Mouse (Mus musculus) layer of hippocampus, adult 9-11 months (tissue): ENCODE measurements around the gene Clstn1.
"Not testable (repeated sequence)": the region's sequence is repeated elsewhere in the genome, so short reads cannot be mapped to it uniquely, and the experiment has no call there.

Experiments used
- DNase-seq: peaks from one replicate; pipeline ENCODE4 v3.0.0; 2022

The Clstn1 gene

DNA sequence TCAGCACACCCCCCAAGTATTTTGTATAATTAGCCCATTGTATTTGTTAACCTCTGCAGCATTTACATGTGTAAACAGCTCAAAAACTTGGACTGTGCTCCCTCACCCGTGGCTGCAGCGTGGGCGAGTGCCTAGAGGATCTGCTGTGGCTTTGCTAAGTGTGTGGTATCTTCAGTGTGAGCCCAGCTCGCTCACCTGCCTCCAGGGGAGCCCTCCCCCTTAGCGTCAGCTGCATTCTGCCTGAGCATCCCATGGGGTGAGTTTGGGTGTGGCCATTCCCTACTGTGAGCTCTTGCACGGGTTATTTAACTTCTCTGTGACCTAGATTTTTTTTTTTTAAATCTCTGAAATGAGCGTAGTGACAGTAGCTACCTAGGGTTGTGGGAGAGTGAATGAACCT lies 16.0 kb downstream of the Clstn1 start:
- DNase-seq = no peak

DNA sequence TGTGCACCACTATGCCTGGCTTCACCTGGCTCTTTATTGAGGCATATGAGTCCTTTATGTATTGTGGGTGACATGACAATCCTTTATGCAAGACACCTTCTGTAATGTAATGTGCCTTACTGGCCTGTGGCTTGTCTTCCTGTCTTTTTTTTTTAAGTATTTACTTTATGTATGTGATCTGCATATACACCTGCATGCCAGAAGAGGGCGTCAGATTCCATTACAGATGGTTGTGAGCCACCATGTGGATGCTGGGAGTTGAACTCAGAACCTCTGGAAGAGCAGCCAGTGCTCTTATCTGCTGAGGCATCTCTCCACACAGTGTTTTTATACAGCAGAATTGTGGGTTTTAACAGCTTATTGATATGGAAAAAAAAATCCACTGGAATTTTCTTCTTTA lies 17.6 kb downstream of the Clstn1 start:
- no peak for DNase-seq

DNA sequence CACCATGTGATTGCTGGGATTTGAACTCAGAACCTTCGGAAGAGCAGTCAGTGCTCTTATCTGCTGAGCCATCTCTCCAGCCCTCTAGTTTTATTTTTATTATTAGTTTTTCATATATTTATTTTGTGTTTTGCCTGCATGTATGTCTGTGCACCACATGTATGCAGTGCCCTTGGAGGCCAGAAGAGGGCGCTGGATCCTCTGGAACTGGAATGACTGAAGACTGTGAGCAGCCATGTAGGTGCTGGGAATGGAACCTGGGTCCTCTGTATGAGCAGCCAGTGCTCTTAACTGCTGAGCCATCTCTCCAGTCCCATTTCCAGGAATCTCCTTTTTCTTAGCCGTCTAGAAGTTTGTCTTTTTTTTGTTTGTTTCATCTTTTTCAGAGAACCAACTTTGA lies 18.2 kb downstream of the Clstn1 start:
- no peak for DNase-seq

DNA sequence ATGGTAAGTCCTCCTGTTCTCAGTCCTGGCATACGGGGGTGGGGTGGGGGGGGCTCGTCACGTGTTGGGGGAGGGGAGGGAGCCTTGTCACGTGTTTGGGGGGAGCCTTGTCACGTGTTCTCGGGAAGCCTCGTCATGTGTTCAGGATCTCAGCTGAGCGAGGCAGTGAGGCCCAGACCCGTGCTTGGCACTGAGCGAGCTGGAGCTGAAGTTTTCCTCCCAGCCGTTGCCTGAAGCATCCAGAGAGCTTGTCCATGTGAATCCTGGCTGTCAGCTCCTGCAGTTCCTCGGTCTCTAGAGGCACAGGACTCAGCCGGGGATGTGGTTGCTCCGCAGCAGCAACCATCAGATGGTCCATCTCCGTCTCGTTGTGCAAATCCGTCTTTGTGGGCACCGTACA lies 19.8 kb downstream of the Clstn1 start:
- DNase-seq = no peak

DNA sequence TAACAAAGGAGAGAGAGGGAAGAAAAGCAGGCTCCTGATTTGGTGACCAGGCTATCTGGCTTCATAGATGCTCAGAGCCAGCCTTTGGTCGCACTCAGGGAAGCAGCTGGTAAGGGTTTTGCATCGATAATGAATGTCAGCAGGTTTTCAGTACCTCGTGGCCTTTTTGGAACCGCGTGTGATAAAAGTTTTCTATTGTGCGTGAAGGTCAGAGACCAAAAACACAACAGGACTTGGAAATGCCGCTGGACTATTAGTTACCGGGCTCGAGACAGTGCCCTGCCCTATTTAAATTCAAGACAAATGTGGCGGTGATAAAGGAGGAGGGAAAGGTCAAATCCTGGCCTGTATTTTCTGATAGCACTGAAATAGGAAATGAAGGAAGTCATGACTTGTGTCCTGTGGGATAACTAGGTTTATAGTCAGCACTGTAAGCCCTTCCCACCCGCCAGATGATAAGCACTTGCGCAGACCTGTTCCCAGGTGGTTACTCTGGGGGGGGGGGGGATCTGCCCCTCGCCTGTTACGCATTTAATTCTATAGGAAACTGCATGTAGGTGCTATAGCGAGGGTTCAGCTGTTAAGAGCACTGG lies 20.6 kb downstream of the Clstn1 start:
- no peak for DNase-seq

DNA sequence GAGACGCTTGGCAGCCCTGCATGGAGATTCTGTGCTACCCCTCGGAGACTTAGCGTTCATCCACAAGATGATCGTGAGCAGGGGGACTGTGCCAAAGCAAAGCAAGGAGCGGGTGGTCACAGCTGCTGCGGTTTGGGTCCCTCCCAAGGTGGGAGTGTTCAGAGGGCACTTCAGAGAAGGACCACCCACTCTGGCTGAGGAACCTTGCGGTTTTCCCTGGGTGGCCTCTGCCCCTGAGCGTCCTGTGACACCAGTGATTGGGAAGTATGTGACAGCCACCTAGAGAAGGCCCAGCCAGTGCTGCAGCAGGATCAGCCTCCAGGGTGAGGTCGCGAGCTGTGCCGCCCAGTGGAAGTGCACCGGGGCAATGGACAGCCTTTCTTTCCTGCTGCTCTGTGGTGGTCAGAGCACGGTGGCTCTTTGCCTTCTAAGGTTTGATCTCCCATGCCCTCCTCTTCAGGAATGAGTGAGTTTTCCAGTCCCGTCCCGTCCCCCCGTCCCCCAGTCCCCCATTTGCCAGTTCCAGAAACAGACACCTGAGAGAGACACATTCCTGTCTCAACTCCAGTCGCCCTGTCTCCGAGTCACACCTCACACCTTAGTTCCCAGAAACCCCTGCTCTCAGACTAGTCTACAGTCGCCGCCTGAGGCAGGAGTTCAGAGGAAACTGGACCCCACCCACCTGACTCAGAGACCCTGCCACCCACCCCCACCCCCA lies 21.5 kb downstream of the Clstn1 start:
- no peak for DNase-seq

DNA sequence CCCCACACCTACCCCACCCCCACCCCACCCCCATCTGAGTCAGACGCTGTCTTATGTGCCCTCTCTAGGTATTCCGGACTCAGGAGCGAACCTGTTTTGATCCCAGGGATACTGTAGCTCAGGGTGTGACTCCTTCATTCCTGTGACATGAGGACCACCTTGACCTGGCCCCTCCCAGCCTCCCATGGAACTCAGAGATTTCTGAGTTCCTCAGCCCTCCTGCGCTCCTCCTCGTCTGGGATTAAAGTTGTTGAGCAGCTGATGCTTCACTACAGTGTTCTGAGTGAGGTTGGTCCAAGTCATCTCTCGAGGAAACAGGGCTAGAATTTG lies 22.0 kb downstream of the Clstn1 start:
- no peak for DNase-seq

DNA sequence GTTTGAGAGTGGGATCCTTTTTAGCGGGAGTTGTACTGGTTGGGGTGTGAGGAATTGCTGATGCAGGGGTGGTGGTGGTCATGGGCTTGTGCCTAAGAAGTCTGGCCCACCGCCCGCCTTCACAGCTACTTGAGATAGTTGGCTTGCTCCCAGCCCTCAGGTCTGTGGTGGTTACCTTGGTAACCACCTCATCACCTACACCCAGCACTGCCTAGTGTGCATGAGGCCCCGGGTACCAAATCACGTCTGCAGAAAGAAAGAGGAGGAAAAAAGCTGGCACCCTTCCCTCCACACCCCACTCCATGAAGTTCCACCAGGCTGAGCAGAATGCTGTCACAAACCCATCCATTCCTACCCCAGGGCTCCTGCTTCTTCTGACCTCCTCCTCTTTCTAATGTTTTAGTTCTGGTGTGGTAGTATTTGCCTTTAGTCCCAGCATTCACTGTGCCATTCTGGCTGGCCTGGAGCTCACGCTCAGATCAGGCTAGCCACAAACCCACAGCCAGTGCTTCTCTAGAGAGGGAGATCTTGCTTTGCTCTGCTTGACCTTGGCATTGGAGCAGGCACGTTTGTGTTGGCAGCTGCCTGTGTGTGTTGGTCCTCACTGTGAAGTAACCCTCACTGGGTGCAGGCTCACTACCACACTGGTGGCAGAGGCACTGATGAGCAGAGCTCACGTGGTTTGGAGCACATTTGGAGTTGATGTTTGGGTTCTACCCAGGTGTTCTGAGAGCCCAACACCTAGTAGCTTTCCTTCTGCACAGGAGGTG lies 23.2 kb downstream of the Clstn1 start:
- no peak for DNase-seq

DNA sequence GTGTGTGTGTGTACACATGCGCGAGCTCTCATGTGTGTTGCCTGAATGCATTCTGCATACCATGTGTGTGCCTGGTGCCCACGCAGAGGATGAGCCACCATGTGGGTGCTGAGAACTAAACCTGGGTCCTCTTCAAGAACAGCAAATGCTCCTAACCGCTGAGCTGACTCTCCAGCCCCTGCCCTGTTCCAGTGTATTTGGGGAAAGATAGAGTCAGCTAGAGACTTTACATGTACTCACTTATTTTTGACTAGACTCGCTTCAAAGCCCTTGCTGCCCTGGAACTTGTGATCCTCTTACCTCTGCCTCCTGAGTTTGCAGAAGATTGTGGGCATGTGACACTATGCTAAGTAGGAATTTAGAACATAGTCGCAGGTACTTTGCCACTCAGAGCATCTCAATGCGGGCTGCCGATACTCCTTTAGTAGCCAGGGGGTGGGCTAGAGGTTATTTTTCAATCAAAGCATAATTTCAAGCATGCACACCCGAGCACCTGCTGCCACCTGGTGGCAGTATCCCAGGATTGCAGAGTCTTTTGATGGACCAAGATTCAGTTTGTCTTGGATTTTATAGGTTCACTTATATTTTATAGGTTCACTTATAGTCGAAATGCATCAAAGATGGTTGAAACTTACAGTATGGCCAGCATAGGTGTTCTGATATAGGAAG lies 25.2 kb downstream of the Clstn1 start:
- DNase-seq = no peak

DNA sequence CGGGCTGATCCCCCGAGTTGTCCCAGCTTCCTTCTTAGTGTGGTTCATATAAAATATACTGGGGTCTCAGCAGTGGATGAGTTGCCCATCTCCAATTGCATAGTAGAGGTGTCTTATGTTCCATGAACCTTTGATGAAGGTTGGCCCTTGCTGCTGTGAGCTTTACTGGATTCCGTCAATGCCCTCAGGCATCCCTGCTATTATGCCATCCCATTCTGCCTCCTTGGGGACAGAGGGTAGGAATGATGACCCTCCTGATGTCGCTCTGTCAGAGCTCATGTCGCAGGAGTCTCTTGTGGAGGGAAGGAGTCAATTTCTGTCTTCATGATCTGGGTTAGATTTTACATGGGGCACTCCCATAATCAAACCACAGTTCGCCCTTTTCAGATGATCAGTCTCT lies 27.2 kb downstream of the Clstn1 start:
- DNase-seq = not testable (repeated sequence)

DNA sequence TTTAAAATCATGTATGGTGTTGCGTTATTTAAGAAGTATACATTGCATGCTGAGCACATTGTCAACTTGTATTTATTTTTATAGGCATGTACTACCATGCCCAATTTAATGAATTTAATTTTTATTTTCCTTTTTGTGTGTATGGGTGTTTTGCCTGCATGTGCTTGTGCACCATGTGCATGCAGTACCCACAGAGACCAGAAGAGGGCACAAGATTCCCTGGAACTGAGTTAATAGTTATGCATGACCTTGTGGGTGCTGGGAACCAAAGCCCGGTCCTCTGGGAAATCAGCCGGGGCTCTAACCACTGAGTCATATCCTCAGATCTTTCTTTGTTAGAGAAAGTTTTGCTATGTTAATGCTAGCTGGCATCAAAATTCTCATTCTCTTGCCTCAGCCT lies 28.6 kb downstream of the Clstn1 start:
- DNase-seq = no peak

DNA sequence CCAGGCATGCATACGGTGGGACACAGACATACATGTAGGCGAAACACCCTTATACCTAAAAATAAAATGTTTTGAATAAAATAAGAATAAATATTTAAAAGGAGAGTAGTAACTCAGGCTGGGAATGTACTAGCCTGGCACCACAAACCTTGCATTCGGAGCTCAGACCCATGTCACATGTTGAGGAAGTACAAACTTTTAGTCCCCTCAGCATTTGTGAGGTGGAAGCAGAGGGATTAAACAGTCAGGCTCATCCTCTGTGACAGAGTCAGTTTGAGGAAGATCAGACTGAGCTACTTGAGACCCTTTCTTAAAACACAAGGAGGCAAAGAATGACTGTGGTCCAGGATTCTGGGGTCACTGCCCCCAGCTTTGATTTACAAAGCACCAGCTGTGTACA lies 30.7 kb downstream of the Clstn1 start:
- DNase-seq = not testable (repeated sequence)

DNA sequence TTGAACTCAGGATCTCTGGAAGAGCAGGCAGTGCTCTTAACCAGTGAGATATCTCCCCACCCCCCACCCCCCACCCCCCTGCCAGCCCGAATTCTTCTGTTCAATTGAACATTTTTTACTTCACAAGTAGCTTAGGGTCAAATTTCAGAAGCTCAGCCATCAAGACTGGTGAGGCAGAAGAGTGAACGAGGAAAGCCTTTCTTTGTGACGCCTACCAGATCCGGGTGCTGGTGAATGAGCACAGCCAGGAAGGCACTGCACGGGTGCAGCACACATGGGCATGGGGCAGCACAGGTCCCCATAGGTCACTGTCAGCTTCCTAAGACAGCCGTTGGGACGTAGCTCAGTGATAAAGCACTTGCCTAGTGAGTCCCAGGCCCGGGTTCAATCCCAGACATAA lies 33.7 kb downstream of the Clstn1 start:
- no peak for DNase-seq

DNA sequence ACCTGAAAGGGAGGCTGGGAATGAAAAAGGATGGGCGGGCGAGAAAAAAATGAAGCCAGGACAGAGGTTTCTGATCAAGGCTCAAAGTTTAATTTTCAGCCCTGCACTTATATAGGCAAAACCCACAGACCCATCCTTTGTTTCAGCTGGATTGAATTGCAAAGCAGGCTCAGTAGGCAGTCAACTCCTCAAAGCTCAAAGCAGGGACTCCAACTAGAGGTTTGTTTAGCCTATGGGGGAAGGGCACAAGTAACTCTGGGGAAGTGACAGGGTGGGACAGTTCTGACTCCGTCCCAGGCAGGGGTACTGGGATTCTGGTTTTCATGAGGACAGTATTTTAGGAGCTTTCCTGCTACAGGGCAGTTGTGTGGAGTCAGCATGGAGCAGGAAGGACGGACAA lies 35.0 kb downstream of the Clstn1 start:
- DNase-seq = no peak

DNA sequence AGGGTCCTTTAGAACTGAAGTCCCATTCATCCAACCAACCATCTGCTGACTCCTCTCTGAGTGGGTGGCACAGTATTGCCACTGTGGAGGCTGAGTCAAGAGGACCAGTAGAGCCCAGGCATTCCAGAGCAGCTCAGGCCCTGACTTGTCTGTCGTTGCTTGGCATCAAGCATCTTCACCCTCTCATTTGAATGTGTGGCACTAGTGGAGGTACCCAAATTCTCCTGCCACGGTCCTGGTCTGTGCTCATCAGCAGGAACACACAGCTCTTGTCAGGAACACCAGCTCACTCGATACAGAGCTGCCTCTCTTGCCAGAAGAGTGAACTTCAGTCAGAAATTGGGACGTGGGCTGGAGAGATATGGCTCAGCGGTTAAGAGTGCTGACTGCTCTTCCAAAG lies 37.4 kb downstream of the Clstn1 start:
- no peak for DNase-seq

DNA sequence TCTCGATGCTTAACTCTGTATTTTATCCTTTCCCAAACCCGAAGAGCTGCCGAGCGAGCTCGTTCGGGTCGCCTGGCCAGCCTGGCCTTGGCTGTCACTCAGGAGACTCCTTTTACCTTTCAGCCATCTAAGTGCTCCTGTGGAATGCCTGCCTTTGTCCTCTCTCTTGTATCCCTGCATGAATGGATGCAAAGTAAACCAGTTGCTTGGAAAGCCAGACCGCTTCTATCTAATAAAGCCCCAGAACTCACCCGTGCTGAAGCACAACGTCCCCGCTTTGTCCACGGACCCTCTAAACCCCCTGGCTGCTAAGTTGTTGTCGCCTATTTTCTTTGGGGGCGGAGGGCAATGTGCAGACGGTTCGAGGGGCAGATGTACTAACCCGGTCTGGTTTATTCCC lies 40.5 kb downstream of the Clstn1 start:
- DNase-seq = no peak

DNA sequence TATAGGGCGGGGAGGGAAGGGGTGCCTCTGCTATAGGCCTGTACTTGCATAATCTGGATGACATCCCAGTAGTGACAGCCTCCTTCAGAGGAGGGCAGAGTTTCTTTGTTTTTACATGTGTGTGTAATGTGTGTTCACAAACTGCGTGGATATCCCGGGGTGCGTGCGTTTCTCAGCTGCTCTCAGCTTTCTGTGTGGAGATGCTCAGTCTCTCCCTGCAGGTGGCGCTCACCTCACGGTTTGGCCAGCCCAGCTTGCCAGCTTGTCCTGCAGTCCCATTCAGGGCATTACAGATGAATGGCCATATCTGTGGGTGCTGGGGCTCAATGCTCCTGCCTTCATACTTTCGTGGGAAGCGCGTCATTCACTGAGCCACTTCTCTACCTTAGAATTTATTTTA lies 42.1 kb downstream of the Clstn1 start:
- DNase-seq = no peak

DNA sequence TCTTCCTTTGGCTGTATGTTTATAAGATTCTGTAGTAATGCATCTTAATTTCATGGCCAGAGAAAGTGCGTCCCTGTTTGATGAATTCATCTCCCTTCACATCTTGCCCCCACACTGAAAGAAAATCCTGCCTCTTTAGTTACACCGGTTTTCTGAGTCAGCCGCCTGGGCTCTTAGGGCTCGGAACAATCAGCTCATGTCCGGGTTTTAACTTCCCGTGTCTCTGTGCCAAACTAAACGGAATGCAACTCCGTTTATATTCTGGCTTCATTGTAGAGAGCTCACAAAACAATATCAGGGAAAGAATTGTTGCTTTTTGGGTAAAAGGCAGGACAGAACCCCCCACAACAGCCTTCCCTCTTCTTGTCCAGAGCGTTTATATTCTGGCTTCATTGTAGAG lies 42.5 kb downstream of the Clstn1 start:
- no peak for DNase-seq

DNA sequence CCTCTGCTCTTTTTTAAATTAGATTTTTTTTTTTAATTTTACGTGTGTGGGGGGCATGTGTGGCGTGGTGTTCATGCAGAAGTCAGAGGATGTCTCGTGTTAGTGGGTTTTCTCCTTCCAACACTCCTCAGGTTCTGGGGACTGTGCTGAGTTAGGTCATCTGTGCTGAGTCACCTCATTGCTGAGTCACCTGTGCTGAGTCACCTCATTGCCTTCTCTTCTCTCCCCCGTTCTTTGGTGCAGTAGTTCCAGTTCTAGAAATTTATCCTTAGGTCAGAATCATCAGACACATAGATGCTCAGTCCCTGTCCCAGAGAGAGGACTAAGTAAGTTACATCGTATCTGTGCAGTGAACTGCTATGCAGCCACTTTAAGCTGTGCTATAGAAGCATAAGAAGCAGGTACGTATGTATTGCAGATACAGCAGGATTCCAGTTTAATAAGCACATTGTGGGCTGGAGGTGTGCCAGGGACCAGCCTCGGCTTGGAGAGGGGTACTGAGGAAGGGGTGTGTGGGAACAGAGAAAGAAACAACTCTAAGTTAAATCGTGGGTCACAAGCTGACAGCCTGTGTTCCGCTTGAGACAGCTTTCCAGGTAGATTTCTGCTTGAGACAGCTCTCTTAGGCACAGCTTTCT lies 46.5 kb downstream of the Clstn1 start:
- no peak for DNase-seq

DNA sequence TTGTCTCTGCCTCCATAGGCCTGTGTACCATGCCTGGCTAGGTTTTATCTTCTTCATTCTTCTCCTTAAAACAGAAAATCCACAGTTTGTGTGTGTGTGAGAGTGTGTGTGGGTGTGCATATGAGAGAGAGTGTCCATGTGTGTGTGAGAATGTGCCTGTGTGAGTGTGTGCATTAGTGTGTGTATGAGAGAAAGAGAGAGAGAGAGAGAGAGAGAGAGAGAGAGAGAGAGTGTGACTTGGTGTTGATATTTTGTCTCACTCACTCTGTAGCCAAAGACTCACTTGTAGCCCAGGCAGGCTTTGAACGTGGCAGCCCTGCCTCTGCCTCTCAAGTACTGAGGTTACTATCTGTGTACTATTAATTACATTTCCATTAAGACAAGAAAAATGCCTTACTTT lies 47.9 kb downstream of the Clstn1 start:
- DNase-seq = no peak

DNA sequence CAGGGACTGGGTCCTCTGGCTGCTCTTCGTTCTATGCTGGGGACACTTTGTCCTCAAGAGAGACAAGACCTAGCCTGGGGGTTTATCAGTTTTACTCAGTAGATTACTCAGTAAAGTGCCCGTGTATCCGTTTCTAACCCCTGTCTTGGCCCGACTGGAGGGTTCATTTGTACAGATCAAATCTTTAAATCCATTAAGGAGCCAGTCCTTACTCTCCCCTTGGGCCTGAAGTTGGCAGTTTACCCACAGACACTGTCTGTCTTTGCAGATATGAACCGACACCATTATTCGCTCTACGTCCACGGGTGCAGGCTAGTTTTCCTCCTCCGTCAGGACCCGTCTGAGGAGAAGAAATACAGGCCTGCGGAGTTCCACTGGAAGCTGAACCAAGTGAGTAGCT lies 48.7 kb downstream of the Clstn1 start:
- no peak for DNase-seq

DNA sequence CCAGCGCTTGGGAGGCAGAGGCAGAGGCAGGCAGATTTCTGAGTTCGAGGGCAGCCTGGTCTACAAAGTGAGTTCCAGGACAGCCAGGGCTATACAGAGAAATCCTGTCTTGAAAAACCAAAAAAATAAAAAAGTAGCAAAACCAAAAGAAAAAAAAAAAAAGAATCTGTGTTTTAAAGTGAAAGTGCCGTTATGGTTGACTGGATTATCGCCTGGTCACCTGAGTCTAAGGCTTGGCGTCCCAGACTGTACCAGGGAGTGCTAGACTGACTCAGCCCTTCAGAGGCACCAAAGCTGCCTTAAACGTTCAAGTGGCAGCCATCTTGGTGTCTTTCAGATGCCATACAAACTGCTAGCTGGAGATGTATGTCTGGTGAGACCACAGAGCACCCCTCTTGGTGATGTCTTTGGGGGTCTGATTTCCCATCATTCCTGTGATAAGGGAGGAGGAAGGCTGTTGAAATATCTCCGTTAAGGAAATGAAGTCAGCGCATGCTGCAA lies 49.7 kb downstream of the Clstn1 start:
- no peak for DNase-seq

DNA sequence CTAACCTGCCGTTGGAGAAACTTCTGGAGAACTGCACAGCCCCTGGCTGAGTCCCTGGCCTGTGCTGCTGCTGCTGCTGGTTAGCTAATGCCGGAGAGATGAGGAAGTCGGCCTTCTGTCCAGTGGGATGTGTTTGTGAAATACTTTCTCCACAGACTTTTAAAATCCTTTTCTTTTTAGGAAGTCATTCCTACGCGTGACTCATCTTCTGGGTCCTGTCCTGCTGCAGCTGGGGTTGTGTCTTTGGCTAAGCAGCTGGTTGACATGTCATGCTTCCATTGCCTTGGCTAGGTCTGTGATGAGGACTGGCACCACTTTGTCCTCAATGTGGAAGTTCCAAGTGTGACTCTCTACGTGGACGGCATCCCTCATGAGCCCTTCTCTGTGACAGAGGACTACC lies 51.7 kb downstream of the Clstn1 start:
- DNase-seq = no peak
